Mouse (Mus musculus) Patski (cell line): ENCODE measurements around the gene Sufu. TPM values are rescaled to one million over a fixed set of nuclear protein-coding genes. Genes with fewer than 3 reads are reported as not detected.

ENCODE experiments used
- ATAC-seq: fragments of 100-300 bp; one replicate; pipeline ENCODE4 v1.8.0; 2021
- CTCF ChIA-PET: fragments of 350-600 bp; sonication (Branson Sonifier 250); formaldehyde crosslinking; loops from one replicate; lab custom pipeline; 2022; ENCODE audit warnings: inconsistent platforms; lab: Charles Lee
- POLR2A ChIA-PET: fragments of 350-600 bp; sonication (Branson Sonifier 250); formaldehyde crosslinking; loops from one replicate; lab custom pipeline; 2022; ENCODE audit warnings: antibody characterized with exemption, inconsistent platforms; lab: Charles Lee
- DNase-seq: peaks from one replicate; pipeline ENCODE4 v3.0.0-alpha.2; 2011; ENCODE audit warnings: low read depth, low spot score
- H3K27me3 ChIP-seq: fragments of 371-371 bp; one replicate; pipeline ENCODE4 v1.5.1; 2021
- CTCF ChIP-seq: fragments of 100-300 bp; IDR thresholded peaks from one replicate; pipeline ENCODE4 v1.5.1; 2021
- in situ Hi-C: fragments of 300-500 bp; cut with MboI; formaldehyde crosslinking; loops from 3 replicates; pipeline ENCODE4 v1.11.1; 2018; ENCODE audit warnings: low pct_unique_long_range_greater_than_20kb, mixed read lengths
- polyA plus RNA-seq: library from polyadenylated mRNA; unstranded; gene quantifications from one replicate; pipeline ENCODE4 v1.2.3, GENCODE M21; 2021

Sufu gene
- polyA plus RNA-seq, 1 experiment from 2014 or later: 35.2 TPM

- ATAC-seq (no peak), DNase-seq (no peak)
- in situ Hi-C loops: no loop called here
- ChIA-PET CTCF (interaction anchor here (1.0 to 1.9 kb wide), 4 partner anchors 14 to 77 kb away, joined by 3 to 5 read pairs (median 3); partner anchors contain the start of gene Sufu), POLR2A (interaction anchor here (0.9 to 1.3 kb wide), 2 partner anchors 45 to 58 kb away, joined by 3 to 8 read pairs; no protein-coding TSS in a partner anchor)
- no peaks in the 10 kb centered on the region for H3K27me3 ChIP-seq
- TF ChIP-seq CTCF: no peak
These were observed 58.9 kb downstream of the Sufu start for GRCm38 (mm10) chr19:46455556-46455955.

DNA sequence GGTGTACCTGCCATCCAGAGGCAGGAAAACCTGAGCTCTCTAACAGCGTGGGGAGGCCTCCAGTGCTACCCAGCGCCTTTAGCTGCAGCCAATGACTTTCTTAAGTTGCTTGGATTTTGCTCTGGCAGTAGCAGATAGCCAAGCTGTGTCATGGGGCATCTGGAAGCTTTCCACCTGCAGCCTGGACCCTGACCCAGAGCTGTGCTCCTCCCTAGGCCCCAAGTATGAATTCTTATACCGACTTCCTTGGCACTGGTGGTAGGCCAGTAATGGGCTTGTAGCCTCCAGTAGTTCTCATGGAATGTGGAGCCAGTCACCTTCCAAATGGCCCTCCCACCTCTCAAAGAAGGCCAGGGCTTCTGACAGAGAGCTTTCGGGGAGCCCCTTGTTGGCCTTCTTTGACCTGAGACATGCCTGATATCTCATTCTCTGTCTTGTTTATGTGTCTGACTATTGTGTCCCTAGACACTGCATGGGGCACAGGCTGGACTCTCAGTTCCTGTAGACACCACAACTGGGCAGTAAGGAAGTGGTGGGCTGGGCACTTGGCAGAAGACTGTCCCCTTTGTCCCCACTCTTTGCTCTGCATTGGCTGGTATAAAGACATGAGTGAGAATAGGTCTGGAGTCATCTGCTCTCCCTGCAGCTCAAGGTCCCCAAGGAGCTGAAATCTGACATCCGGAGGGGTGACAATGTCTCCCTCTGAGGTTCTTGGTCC is 59.5 kb downstream of the Sufu start:
- in situ Hi-C loops: no loop called here

DNA sequence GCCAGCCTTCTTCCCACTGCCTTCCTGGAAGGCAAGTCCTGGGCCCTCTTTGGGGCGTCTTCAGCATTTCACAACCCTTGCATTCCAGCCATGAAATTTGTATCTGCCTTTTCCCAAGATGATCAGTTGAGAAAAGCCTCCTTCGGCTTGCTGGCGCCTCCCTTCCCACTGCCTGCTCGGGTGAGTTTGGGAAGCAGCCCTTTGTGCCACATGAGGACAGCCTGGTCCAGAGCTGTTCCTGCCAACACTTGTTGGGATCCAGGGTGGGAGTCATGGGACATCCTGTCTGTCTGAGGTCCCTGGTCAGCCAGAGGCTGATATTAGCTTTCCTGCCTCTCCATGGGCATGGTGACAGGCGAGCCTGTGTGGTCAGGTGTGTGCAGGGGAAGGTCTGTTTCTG is 61.1 kb downstream of the Sufu start:
- DNase-seq (no peak), ATAC-seq (no peak)
- CTCF ChIA-PET: interaction anchor here (0.9 to 2.5 kb wide), 3 partner anchors 11 to 42 kb away, joined by 3 to 7 read pairs (median 3); no protein-coding TSS in a partner anchor
- in situ Hi-C loops: no loop called here
- POLR2A ChIA-PET: interaction anchor here (0.6 kb wide), 1 partner anchor 18 kb away, joined by 7 read pairs; no protein-coding TSS in a partner anchor
- no peak for TF ChIP-seq CTCF
- no peaks in the 10 kb centered on the region for H3K27me3 ChIP-seq

More for the DNA sequence above, 59.5 kb downstream of the Sufu start:
- H3K27me3 ChIP-seq: no peaks in the 10 kb centered on the region
- ATAC-seq (no peak), DNase-seq (no peak)
- TF ChIP-seq CTCF: no peak
- ChIA-PET CTCF (interaction anchor here (1.0 to 1.9 kb wide), 6 partner anchors 11 to 77 kb away, joined by 3 to 5 read pairs (median 3); partner anchors contain the start of gene Sufu), POLR2A (interaction anchor here (0.6 to 1.3 kb wide), 3 partner anchors 44 to 236 kb away, joined by 3 to 8 read pairs (median 8); no protein-coding TSS in a partner anchor)

- TF ChIP-seq CTCF: no peak
- in situ Hi-C loops: no loop called here
- ChIA-PET CTCF (interaction anchor here (1.2 to 2.5 kb wide), 3 partner anchors 9 to 11 kb away, joined by 4 to 7 read pairs (median 5); no protein-coding TSS in a partner anchor), POLR2A (interaction anchor here (0.6 to 1.4 kb wide), 3 partner anchors 16 to 557 kb away, joined by 3 to 5 read pairs (median 4); no protein-coding TSS in a partner anchor)
- ATAC-seq (no peak), DNase-seq (no peak)
- no peaks in the 10 kb centered on the region for H3K27me3 ChIP-seq
These were observed 62.6 kb downstream of the Sufu start for GRCm38 (mm10) chr19:46459256-46459655.

GRCm38 (mm10) chr19:46459889-46460288 is 63.2 kb downstream of the Sufu start:
- ATAC-seq: no peak
- no peak for TF ChIP-seq CTCF

DNA sequence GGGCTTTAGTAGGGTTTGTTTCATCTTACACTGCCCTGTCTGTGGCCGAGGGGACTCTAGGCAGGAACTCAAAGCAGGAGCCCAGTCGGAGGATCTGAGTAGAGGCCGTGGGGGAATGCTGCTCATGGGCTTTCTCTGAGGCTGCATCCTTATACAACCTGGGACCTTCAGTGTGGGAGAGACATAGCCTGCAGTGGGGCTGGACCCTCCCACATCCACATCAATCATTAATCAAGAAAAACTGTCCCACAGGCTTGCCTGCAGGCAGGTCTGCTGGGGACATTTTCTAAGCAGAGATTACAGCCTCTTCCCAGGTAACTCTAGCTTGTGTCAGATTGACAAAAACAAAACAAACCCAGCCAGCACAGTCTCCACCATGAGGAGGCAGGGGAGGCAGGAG is 65.9 kb downstream of the Sufu start:
- ATAC-seq: no peak
- no peaks in the 10 kb centered on the region for H3K27me3 ChIP-seq
- no peak for TF ChIP-seq CTCF
- in situ Hi-C loops: no loop called here
- CTCF ChIA-PET: interaction anchor here (1.0 kb wide), 1 partner anchor 10 kb away, joined by 3 read pairs; no protein-coding TSS in a partner anchor
- DNase-seq: no peak
- POLR2A ChIA-PET: no interaction called here

More at GRCm38 (mm10) chr19:46459889-46460288, 63.2 kb downstream of the Sufu start:
- POLR2A ChIA-PET: interaction anchor here (0.5 to 1.4 kb wide), 4 partner anchors 16 to 1354 kb away, joined by 3 to 5 read pairs (median 4); no protein-coding TSS in a partner anchor
- no peaks in the 10 kb centered on the region for H3K27me3 ChIP-seq
- in situ Hi-C loops: no loop called here
- DNase-seq: no peak
- CTCF ChIA-PET: interaction anchor here (1.2 to 2.5 kb wide), 3 partner anchors 9 to 12 kb away, joined by 4 to 7 read pairs (median 5); no protein-coding TSS in a partner anchor

GRCm38 (mm10) chr19:46463446-46463845 is 66.8 kb downstream of the Sufu start:
- no peak for ATAC-seq
- no peak for TF ChIP-seq CTCF
- no peak for DNase-seq
- ChIA-PET POLR2A (no interaction called here), CTCF (interaction anchor here (1.0 kb wide), 1 partner anchor 11 kb away, joined by 3 read pairs; no protein-coding TSS in a partner anchor)
- H3K27me3 ChIP-seq: no peaks in the 10 kb centered on the region
- in situ Hi-C loops: no loop called here

DNA sequence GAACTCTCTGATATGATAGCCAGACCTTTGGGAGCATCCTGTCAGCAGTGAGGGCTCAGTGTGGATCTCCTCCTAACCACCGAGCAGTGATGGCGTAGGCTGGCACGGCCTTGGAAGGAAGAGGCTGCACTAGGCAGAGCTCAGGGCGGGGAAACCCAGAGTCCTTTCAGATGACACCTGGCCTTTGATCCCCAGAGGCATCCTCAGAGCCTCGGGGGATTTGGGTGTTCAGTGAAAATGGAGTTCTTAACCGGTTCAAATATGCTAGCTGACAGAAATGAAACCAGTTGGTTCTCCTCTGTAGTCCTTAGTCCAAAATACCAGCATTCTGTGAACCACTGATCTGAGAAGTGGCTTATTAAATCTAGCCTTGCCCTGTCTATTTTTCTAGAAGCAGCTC is 69.5 kb downstream of the Sufu start:
- POLR2A ChIA-PET: interaction anchor here (0.9 kb wide), 1 partner anchor 25 kb away, joined by 3 read pairs; no protein-coding TSS in a partner anchor
- no peak for TF ChIP-seq CTCF
- DNase-seq (no peak), ATAC-seq (no peak)
- in situ Hi-C loops: no loop called here
- CTCF ChIA-PET: interaction anchor here (1.7 to 2.3 kb wide), 4 partner anchors 8 to 22 kb away, joined by 4 to 11 read pairs (median 6); no protein-coding TSS in a partner anchor
- H3K27me3 ChIP-seq: no peaks in the 10 kb centered on the region

GRCm38 (mm10) chr19:46467051-46467503 is 70.4 kb downstream of the Sufu start:
- POLR2A ChIA-PET: interaction anchor here (0.6 to 1.7 kb wide), 4 partner anchors 10 to 137 kb away, joined by 3 to 5 read pairs (median 3); no protein-coding TSS in a partner anchor
- CTCF ChIA-PET: interaction anchor here (0.8 to 2.3 kb wide), 5 partner anchors 11 to 23 kb away, joined by 3 to 11 read pairs (median 5); no protein-coding TSS in a partner anchor
- in situ Hi-C loops: no loop called here
- no peak for DNase-seq
- no peak for TF ChIP-seq CTCF
- no peak for ATAC-seq
- no peaks in the 10 kb centered on the region for H3K27me3 ChIP-seq
